Mouse (Mus musculus) macrophage (primary cell): ENCODE data around the gene Trim28. TPM values are rescaled to one million over a fixed set of nuclear protein-coding genes. Genes with fewer than 3 reads are reported as not detected.
A peak's percentile ranks its signal among the peaks of the same experiment; 100 is the strongest.

Experiments used
- H3K27ac ChIP-seq: fragments of 350-480 bp; formaldehyde crosslinking; 2 replicates; pipeline ENCODE4 v1.9.0; 2021
- H3K36me3 ChIP-seq: fragments of 350-480 bp; formaldehyde crosslinking; 2 replicates; pipeline ENCODE4 v1.9.0; 2021; ENCODE audit errors: inconsistent target
- H3K4me3 ChIP-seq: fragments of 350-480 bp; formaldehyde crosslinking; 2 replicates; pipeline ENCODE4 v1.9.0; 2021; ENCODE audit errors: inconsistent target
- H3K79me2 ChIP-seq: fragments of 350-480 bp; formaldehyde crosslinking; 2 replicates; pipeline ENCODE4 v1.9.0; 2021; ENCODE audit errors: inconsistent target
- WGBS: methylation state at CpG from one replicate; pipeline ENCODE4 v1.1.7; 2026; ENCODE audit warnings: inconsistent platforms; ENCODE audit not compliant: missing documents; 5-methylcytosine and 5-hydroxymethylcytosine counted together
- polyA plus RNA-seq: library from polyadenylated mRNA; stranded (reverse); fragments of 250-400 nt; gene quantifications from 3 replicates; pipeline ENCODE4 v1.2.4, GENCODE M21; 2018; ENCODE audit warnings: inconsistent platforms

The Trim28 gene
- polyA plus RNA-seq, 1 experiment from 2014 or later, result 85.7 TPM

DNA sequence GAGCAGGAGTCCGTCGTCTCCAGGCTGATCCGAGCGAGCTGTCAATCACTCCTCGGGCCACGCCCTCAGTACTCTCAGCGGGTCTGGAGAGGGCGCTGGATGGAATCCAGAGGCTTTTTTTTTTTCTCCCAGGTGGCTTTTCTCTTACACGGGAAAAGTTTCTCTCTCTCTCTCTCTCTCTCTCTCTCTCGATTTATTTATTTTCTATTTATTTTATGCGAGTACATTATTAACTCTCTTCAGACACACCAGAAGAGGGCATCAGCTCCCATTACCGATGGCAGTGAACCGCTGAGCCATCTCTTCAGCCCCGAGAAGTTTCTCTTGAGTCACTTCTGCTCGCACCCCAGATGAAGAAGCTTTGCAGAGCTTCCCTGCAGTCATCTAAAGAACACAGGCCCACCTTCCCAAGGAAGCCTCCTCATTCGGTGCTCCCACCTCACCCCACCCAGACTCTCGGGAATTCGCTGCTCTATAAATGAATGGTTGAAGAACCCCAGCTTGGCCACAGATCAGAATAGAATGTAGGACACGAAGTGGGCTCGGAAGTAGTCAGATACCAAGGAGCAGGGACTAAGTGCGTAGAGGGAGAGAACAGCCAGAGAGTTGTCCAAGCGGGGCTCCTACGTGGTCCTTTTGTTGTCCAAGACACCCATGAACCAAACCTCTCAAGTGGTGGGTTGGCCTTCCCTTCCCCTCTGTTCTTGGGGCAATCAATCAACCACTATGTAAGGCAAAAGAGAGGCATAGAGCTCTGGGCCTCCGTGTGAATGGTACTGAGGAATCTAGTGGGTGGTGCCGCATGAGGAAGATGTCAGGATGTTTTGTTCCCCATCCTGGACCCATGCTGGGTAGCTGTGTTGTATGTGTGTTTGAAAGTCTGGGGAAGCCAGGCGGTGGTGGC is 11.3 kb downstream of the Trim28 start, which contains the start of gene Zbtb45:
Zbtb45 (minus strand) TSS at position 30 of the 904 bp plus-strand sequence.
- H3K4me3 ChIP-seq, result peak within 1 kb of the TSS; percentile 93
- H3K79me2 ChIP-seq, result peaks cover 26% of the 10 kb centered on the region
- H3K27ac ChIP-seq, result peak within 1 kb of the TSS; percentile 73
- H3K36me3 ChIP-seq, result peaks cover 17% of the 10 kb centered on the region; the same call in 1 of the 2 replicates
- WGBS, result 22% methylated on average over 24 of the region's 26 CpGs

DNA sequence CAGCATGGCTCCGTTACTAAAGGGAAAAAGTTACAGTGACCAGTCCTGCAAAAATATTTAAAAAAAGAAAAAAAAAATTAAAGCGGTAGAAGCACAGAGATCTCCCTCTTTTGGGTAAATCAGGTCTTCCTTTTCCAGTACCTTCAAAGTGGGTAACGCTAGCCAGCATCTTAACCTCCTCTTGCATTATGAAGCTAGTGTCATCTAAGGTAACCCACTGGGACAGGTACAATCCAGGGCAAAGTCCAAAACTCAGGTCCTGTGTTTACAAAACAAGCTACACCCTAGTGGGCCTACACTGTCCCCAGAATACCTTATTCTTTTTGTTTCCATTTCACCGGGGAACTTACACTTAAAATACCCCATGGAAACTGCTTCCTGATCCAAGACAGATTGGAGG is 14.8 kb downstream of the Trim28 start:
- H3K36me3 ChIP-seq, result no peaks in the 10 kb centered on the region
- peaks cover 7% of the 10 kb centered on the region for H3K79me2 ChIP-seq
- H3K27ac ChIP-seq, result no peak overlapping the region
- no peak overlapping the region for H3K4me3 ChIP-seq
- 91% methylated on average over 4 of the region's 4 CpGs for WGBS

GRCm38 (mm10) chr7:13014275-13014839 is 15.4 kb downstream of the Trim28 start:
- no peak overlapping the region for H3K27ac ChIP-seq
- no peaks in the 10 kb centered on the region for H3K79me2 ChIP-seq
- no peak overlapping the region for H3K4me3 ChIP-seq
- no peaks in the 10 kb centered on the region for H3K36me3 ChIP-seq
- WGBS, result 91% methylated on average over 6 of the region's 6 CpGs

- no peak overlapping the region for H3K4me3 ChIP-seq
- H3K27ac ChIP-seq, result no peak overlapping the region
- no peaks in the 10 kb centered on the region for H3K36me3 ChIP-seq
- no peaks in the 10 kb centered on the region for H3K79me2 ChIP-seq
- WGBS, result 83% methylated on average over 1 of the region's 1 CpGs
Observed at GRCm38 (mm10) chr7:13015217-13015616, 16.3 kb downstream of the Trim28 start.

DNA sequence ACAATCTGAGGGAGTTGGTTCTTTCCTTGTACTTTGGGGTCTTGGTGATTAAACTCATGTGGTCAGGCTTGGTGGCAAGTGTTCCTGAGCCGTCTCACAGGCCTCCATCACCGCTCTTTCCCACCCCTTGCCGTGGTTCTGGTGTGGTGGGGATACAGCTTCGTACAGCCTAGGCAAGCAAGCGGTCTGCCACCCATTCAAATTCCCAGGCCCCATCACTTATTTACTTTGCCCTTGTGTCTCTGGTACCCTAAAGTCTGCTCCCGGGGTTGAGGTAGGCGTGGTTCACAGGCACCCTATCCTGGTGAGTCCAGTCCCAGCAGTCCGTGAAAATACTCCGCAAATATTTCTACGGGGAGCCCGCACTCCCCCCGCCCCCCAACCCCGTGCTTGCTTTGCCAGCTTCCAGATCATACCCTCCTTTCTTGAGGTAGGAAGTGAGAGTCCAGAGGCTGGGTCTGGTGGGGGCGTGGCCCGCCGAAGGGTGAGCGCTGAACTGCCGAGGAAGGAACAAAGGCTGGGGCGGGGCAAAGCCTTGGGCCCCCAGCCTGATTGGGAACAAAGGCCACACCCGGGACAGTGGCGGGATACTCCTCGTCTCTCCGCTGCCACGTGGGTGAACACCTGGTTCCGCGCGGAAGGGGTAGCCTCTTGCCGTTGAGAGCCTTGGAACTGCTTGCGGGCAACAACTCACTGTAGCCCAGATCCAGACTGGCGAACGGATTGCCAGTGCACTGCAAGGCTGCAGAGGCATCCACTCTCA is 24.0 kb downstream of the Trim28 start:
- H3K27ac ChIP-seq, result peak overlapping the region; percentile 62
- H3K79me2 ChIP-seq, result peaks cover 31% of the 10 kb centered on the region
- H3K36me3 ChIP-seq, result peaks cover 18% of the 10 kb centered on the region
- peak overlapping the region; percentile 37 for H3K4me3 ChIP-seq
- WGBS, result 7% methylated on average over 31 of the region's 31 CpGs

DNA sequence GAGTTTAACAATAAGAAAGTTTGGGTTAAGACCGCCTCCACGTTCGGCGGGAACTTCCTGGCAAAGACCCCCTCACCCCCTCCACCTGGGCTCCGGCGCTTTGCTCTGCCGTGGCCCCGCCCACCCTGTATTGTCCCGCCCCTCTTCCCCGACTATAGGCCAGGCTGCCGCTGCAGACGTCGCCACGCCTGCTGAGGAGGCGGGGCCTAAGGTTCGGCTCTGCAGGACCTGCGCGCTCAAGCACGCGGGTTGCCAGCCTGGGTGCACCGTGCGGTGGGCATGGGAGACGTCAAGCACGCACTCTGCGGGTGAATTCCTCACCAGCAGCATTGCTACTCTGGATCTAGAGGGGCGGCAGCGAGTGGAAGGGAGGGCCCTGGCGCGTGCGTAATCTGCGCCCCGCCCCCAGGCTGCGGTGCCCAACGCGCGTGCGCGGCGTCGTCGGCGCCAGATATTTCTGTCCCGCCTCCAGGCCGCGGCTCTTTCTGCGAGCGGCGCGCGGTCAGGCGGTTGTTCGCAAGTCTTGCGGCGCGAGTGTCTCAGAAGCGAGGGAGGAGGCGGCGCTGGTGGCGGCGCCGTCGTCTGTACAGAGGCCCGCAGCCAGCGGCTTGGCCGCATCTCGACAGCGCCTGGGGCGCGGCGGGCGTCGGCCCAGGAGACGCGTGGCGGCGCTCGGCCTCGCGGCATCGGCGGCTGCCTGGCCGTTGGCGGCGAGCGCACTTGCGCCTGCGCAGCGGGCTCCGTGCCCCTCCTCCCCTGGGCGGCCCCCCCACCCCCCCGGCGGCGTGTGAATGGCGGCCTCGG is 25.2 kb downstream of the Trim28 start:
- H3K27ac ChIP-seq, result peak overlapping the region; percentile 62
- WGBS, result under 1% methylated on average over 90 of the region's 95 CpGs
- H3K79me2 ChIP-seq, result peaks cover 33% of the 10 kb centered on the region
- H3K4me3 ChIP-seq, result peak overlapping the region; percentile 37
- H3K36me3 ChIP-seq, result peaks cover 30% of the 10 kb centered on the region

DNA sequence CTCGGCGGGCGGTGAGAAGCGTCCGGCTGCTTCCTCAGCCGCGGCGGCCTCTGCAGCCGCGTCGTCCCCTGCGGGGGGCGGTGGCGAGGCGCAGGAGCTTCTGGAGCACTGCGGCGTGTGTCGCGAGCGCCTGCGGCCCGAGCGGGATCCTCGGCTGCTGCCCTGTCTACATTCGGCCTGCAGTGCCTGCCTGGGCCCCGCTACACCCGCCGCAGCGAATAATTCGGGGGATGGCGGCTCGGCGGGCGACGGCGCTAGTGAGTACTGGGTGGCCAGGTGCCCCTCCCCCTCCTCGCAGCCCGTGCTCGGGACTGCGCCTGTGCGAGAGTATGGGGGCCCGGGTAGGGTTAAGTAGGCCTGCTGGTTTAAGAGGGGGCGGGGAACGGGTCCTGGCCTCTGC is 25.9 kb downstream of the Trim28 start:
- peaks cover 37% of the 10 kb centered on the region for H3K36me3 ChIP-seq
- 0 out of 2 replicates have a peak overlapping the region, but pooled peaks have one; percentile 5 for H3K27ac ChIP-seq
- H3K4me3 ChIP-seq, result peak overlapping the region; percentile 62
- H3K79me2 ChIP-seq, result peaks cover 33% of the 10 kb centered on the region
- 2% methylated on average over 32 of the region's 44 CpGs for WGBS

- 50% methylated on average over 4 of the region's 4 CpGs for WGBS
- 0 out of 2 replicates have a peak overlapping the region, but pooled peaks have one; percentile 5 for H3K27ac ChIP-seq
- peak overlapping the region; percentile 62 for H3K4me3 ChIP-seq
- H3K36me3 ChIP-seq, result peaks cover 45% of the 10 kb centered on the region
- peaks cover 33% of the 10 kb centered on the region for H3K79me2 ChIP-seq
Observed at GRCm38 (mm10) chr7:13025511-13026112, 26.7 kb downstream of the Trim28 start.

- peaks cover 53% of the 10 kb centered on the region for H3K79me2 ChIP-seq
- no peak overlapping the region for H3K4me3 ChIP-seq
- H3K36me3 ChIP-seq, result peaks cover 64% of the 10 kb centered on the region
- WGBS, result 94% methylated on average over 4 of the region's 4 CpGs
- H3K27ac ChIP-seq, result no peak overlapping the region
Observed at GRCm38 (mm10) chr7:13028986-13029385, 30.1 kb downstream of the Trim28 start.

DNA sequence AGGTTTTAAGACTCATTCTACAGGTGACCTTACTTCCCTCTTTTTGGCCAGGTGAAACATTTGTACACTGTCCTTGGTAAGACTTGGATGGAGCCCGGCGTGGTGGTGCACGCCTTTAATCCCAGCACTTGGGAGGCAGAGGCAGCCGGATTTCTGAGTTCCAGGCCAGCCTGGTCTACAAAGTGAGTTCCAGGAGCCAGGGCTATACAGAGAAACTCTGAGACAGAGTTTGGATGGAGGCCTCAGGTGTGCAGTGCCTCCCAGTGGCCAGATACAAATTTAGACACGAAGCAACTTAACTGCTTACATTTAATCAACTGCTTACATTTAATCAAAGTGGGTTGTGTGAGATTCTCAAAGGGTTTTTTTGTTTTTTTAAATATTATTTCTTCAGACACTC is 32.2 kb downstream of the Trim28 start:
- Histone ChIP-seq H3K4me3 (no peak overlapping the region), H3K36me3 (peaks cover 73% of the 10 kb centered on the region), H3K79me2 (peaks cover 57% of the 10 kb centered on the region), H3K27ac (no peak overlapping the region)
- 85% methylated on average over 5 of the region's 5 CpGs for WGBS

DNA sequence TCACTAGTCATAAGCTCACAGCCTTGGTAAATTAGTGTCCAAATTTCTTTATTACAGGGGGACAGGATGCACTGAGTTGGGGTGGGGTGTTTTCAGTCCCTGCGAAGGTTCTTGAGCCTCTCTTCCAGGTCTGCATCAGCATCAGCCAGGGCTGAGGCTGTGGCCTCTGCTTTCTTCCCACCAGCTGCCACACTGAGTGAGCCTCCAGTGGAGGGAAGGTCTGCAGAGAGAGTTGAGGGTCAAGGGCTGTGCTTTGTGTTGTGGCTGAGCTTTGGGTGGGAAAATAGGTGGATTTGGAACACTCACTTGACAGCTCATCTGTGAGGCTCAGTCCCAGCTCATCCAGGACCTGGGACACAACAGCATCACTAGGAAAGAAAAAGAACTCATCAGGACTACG is 33.1 kb downstream of the Trim28 start:
- WGBS, result 84% methylated on average over 2 of the region's 2 CpGs
- H3K79me2 ChIP-seq, result peaks cover 57% of the 10 kb centered on the region
- no peak overlapping the region for H3K27ac ChIP-seq
- H3K36me3 ChIP-seq, result peaks cover 67% of the 10 kb centered on the region
- no peak overlapping the region for H3K4me3 ChIP-seq

DNA sequence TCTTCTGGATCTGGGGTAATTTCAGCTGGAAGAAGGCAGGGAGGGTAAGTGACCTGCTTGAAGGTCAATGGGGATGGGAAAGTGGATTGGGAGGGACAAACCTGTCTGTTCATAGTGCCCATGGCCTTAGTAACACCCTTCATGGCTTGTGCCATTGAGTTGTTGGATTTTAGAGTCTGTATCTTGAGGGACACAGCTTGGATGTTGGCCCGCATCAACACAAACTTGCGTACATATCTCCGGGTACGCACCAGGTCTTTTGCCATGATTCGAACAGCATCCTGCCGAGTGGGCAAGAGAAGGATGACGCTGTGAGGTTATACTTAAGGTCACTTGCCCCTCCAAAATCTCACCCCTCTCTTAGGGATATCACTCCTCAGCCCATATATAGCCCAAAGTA is 33.6 kb downstream of the Trim28 start:
- 95% methylated on average over 7 of the region's 7 CpGs for WGBS
- no peak overlapping the region for H3K27ac ChIP-seq
- H3K79me2 ChIP-seq, result peaks cover 56% of the 10 kb centered on the region
- H3K4me3 ChIP-seq, result no peak overlapping the region
- H3K36me3 ChIP-seq, result peaks cover 61% of the 10 kb centered on the region

DNA sequence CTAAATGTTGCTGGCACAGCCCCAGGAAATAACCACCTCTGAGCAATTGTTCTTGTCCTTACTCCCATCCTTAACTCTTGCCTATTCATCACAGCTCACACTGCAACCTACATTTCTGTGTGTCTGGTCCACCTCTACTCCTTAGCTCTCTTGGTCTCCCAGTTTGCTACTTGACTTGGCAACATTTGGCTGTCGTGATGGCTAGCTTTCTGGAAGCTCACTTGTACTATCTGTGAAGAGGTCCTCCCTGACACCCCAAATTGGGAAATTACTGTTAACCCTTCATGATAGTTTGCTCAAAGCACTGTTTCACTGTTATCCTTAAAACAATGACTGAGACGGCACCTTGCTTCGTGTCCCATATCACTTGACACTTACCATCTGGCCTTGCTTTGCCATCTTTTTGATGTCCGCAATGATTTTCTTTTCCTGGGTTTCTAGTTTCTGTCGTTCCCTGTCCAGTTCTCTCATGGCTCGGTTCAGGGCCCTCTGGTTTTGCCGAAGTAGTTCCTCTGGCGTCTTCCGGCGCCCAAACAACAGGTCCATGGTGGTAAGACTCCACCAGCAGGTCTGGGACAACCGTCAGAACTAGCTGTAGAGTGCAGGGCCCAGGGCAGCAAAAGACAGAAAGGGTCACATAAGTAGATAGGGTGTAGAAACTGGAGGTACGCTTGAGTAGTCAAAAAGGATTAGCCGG is 34.7 kb downstream of the Trim28 start:
- peak overlapping the region; percentile 90 for H3K4me3 ChIP-seq
- 44% methylated on average over 13 of the region's 13 CpGs for WGBS
- H3K36me3 ChIP-seq, result peaks cover 51% of the 10 kb centered on the region
- peaks cover 51% of the 10 kb centered on the region for H3K79me2 ChIP-seq
- H3K27ac ChIP-seq, result peak overlapping the region; percentile 84
